Mouse (Mus musculus): ENCODE results near the gene Pitx1. TPM values are rescaled to one million over a fixed set of nuclear protein-coding genes. Genes with fewer than 3 reads are reported as not detected.

The Pitx1 gene
- total RNA-seq, 1 experiment from 2014 or later, result not detected

DNA sequence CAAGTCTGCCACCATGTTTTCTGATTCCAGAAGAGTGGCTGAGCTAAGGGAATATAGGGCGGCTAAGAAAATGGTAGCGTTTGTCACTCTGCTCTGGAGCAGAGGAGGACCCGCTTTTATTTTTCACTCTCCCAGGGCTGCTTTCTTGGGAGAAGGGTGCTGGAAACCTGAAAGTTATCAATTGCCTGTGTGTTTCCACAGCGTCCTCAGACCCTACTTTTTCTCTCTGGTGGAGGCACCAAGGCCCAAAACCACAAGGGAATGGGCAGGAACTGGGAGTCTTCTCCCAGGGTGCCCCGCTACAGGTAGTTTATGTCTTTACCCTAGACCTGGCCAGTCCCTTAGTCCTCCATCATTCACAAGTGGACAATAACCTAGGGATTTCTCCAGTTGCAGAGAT is 1.3 kb downstream of the Pitx1 start:
- ATAC-seq (replicated peaks in 1 of 2; ENCODE audit: insufficient read depth in 1 of 2, low FRiP score in 2 of 2, low TSS enrichment in 1 of 2, low read depth in 1 of 2, poor library complexity in 2 of 2, severe bottlenecking in 2 of 2), result no peak

- ATAC-seq (replicated peaks in 1 of 2; ENCODE audit: insufficient read depth in 1 of 2, low FRiP score in 2 of 2, low TSS enrichment in 1 of 2, low read depth in 1 of 2, poor library complexity in 2 of 2, severe bottlenecking in 2 of 2), result no peak
Measured at GRCm38 (mm10) chr13:55833921-55834320, 2.1 kb downstream of the Pitx1 start.

DNA sequence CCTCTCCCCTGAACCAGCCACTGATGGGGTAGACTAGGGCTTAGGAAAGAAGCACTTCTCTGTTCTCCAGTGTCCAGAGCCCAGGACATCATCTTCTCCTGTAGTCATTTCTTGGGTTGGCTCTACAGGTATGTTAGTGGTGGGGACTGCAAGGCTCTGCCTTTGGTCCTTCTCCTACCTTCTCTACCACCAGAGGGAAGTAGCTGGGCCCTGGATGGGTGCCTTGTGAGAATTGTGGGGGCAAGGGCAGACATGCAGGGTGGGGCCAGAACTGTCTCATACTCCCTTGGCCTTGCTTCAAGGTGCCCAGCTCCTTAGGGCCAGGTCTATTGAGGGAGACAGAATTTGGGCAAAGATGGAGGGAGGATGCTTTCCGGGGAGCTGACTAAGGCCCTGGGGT is 3.4 kb downstream of the Pitx1 start:
- ATAC-seq (replicated peaks in 1 of 2; ENCODE audit: insufficient read depth in 1 of 2, low FRiP score in 2 of 2, low TSS enrichment in 1 of 2, low read depth in 1 of 2, poor library complexity in 2 of 2, severe bottlenecking in 2 of 2), result no peak

GRCm38 (mm10) chr13:55831722-55832160 is 4.3 kb downstream of the Pitx1 start:
- no peak for ATAC-seq (replicated peaks in 1 of 2; ENCODE audit: insufficient read depth in 1 of 2, low FRiP score in 2 of 2, low TSS enrichment in 1 of 2, low read depth in 1 of 2, poor library complexity in 2 of 2, severe bottlenecking in 2 of 2)

- ATAC-seq (replicated peaks in 1 of 2; ENCODE audit: insufficient read depth in 1 of 2, low FRiP score in 2 of 2, low TSS enrichment in 1 of 2, low read depth in 1 of 2, poor library complexity in 2 of 2, severe bottlenecking in 2 of 2), result no peak
Measured at GRCm38 (mm10) chr13:55830833-55831721, 4.9 kb downstream of the Pitx1 start.

DNA sequence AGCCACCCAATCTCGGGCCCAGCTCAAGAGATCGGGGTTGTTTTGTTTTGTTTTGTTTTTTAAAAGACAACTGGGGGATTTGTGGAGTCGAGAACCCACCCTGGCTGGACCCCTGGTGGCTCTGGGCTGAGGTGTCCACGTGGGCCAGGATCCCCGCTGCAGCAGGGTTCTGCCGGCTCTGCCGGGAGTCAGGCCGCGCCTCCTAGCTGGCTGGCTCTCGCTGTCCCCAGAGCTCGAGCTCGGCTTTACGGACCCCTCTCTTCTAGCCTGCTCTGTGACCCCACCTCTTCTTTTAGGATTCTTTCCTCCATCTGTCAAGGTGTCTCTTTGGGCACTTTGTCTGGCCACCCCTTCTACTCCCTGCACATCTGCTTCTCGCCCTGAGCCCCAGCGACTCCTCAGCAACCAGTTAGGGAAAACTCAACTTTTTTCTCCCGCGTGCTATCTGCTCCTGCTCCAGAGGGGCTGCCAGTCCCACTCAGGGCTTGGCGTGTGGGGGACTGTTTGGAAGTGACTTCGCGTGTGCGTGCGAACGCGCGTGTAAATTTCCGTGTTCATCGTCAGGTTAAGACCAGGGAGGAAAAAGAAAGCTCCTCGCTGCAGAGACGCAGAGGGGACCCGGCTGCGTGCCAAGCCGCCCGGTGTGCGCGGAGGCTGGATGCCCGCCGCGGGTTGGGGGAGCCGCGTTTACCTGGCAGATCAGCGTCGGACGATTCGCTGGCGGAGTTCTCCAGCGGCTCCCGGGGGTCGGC is 5.7 kb downstream of the Pitx1 start:
- ATAC-seq (replicated peaks in 1 of 2; ENCODE audit: insufficient read depth in 1 of 2, low FRiP score in 2 of 2, low TSS enrichment in 1 of 2, low read depth in 1 of 2, poor library complexity in 2 of 2, severe bottlenecking in 2 of 2), result no peak

GRCm38 (mm10) chr13:55829018-55829655 is 6.9 kb downstream of the Pitx1 start:
- no peak for ATAC-seq (replicated peaks in 1 of 2; ENCODE audit: insufficient read depth in 1 of 2, low FRiP score in 2 of 2, low TSS enrichment in 1 of 2, low read depth in 1 of 2, poor library complexity in 2 of 2, severe bottlenecking in 2 of 2)

- ATAC-seq (replicated peaks in 1 of 2; ENCODE audit: insufficient read depth in 1 of 2, low FRiP score in 2 of 2, low TSS enrichment in 1 of 2, low read depth in 1 of 2, poor library complexity in 2 of 2, severe bottlenecking in 2 of 2), result 0 out of 4 replicates have a peak, but pooled peaks have one; percentile 6 to 12
Measured at GRCm38 (mm10) chr13:55828141-55829017, 7.6 kb downstream of the Pitx1 start.

- ATAC-seq (replicated peaks in 1 of 2; ENCODE audit: insufficient read depth in 1 of 2, low FRiP score in 2 of 2, low TSS enrichment in 1 of 2, low read depth in 1 of 2, poor library complexity in 2 of 2, severe bottlenecking in 2 of 2), result no peak
Measured at GRCm38 (mm10) chr13:55827679-55828140, 8.3 kb downstream of the Pitx1 start.

DNA sequence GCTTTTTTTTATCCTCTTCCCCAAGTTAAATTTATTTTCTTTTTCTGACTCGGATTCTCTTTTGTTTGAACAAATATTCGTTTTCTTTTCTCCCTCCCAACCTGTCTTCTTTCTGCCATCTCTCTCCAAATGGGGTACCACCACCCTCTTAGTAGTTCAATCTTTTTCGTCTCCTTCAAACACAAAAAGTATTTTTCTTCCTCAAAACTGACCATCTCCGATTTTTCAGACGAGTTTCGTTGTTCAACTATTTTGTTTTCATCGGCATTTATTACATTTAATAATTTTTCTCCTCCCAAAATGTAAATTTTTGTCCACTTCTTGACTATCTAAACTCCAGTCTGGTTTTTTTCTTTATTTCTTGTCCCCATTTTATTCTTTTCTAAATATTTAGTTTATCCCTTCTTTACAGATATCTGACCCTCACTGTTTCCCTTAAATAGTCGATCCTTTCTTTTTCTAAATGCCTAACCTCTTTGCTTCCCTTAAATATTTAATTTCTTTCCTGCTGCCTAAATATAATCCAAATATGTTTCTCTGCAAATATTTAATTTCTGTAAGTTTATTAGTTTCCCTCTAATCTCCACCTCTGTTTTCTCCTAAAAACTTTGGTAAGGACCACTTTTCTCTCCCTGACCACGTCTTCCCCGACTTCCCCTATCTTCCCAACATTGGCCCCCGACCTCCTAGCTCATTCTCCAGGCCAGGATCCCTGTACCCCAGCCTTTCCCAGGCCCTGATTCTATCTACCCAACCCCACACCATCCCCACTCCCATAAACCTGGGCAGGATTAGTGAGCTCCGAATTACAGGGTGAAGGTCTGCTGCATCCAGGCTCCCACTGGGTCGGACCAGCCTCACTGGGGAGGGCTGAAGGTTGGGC is 9.0 kb downstream of the Pitx1 start:
- ATAC-seq (replicated peaks in 1 of 2; ENCODE audit: insufficient read depth in 1 of 2, low FRiP score in 2 of 2, low TSS enrichment in 1 of 2, low read depth in 1 of 2, poor library complexity in 2 of 2, severe bottlenecking in 2 of 2), result no peak

DNA sequence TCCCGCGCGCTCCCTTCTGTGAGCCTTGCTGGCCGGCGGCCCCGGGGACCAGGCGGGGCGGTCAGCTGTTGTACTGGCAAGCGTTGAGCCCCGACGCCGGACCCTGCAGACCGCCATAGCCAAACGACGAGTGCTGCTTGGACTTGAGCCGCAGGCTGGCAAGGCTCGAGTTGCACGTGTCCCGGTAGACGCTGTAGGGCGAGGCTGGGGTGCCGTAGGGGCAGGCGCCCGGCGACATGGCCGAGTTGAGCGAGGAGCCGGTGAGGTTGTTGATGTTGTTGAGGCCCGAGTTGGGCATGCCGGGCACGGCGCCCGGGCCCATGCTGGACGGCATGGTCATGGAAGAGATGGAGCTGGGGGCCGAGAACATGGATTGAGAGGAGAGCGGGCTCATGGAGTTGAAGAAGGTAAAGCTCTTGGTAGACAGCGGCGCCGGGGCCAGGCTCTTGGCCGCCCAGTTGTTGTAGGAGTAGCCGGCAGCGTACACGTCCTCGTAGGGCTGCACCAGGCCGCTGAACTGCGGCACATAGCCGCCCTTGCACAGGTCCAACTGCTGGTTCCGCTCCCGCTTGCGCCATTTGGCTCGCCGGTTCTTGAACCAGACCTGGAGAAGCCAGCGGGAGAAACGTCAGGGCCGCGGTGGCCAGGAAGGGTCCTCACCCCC is 9.9 kb downstream of the Pitx1 start:
- no peak for ATAC-seq (replicated peaks in 1 of 2; ENCODE audit: insufficient read depth in 1 of 2, low FRiP score in 2 of 2, low TSS enrichment in 1 of 2, low read depth in 1 of 2, poor library complexity in 2 of 2, severe bottlenecking in 2 of 2)

GRCm38 (mm10) chr13:55825245-55825681 is 10.7 kb downstream of the Pitx1 start:
- ATAC-seq (replicated peaks in 1 of 2; ENCODE audit: insufficient read depth in 1 of 2, low FRiP score in 2 of 2, low TSS enrichment in 1 of 2, low read depth in 1 of 2, poor library complexity in 2 of 2, severe bottlenecking in 2 of 2), result no peak

GRCm38 (mm10) chr13:55824151-55824945 is 11.6 kb downstream of the Pitx1 start:
- ATAC-seq (replicated peaks in 1 of 2; ENCODE audit: insufficient read depth in 1 of 2, low FRiP score in 2 of 2, low TSS enrichment in 1 of 2, low read depth in 1 of 2, poor library complexity in 2 of 2, severe bottlenecking in 2 of 2), result no peak

GRCm38 (mm10) chr13:55822499-55822898 is 13.5 kb downstream of the Pitx1 start:
- ATAC-seq (replicated peaks in 1 of 2; ENCODE audit: insufficient read depth in 1 of 2, low FRiP score in 2 of 2, low TSS enrichment in 1 of 2, low read depth in 1 of 2, poor library complexity in 2 of 2, severe bottlenecking in 2 of 2), result no peak

DNA sequence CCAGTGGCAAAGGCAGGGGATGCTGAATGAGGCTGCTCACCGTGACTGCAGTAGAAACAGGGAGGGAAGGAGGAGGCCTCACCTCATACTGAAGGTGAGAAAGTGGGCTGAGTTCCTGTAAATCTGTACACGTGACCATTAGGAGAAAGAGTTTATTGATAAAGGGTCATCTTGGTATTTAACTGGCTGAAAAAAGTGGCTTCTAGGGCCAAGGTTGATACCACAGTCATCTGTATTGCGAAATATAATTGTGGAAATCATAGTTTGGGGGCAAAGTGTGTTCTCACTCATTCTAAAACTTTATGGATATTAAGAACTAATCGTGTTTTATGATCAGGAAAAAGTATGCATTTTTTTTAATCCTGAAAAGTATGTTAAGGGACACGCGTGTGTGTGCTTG is 21.2 kb downstream of the Pitx1 start:
- ATAC-seq (replicated peaks in 1 of 2; ENCODE audit: insufficient read depth in 1 of 2, low FRiP score in 2 of 2, low TSS enrichment in 1 of 2, low read depth in 1 of 2, poor library complexity in 2 of 2, severe bottlenecking in 2 of 2), result no peak
